Mouse (Mus musculus) embryonic fibroblast, embryonic 13.5 days (primary cell): ENCODE measurements around the gene Bdp1. TPM values are rescaled to one million over a fixed set of nuclear protein-coding genes. Genes with fewer than 3 reads are reported as not detected.
"Not testable (repeated sequence)": the region's sequence is repeated elsewhere in the genome, so short reads cannot be mapped to it uniquely, and the experiment has no call there.

Experiments used
- H3K27ac ChIP-seq: 2 replicates; pipeline ENCODE4 v1.5.1; 2012; ENCODE audit warnings: low read length, control low read depth, inconsistent platforms; ENCODE audit not compliant: insufficient read depth
- H3K4me1 ChIP-seq: 2 replicates; pipeline ENCODE4 v1.6.1; 2011; ENCODE audit warnings: low read length; ENCODE audit not compliant: control insufficient read depth, insufficient read depth
- H3K4me3 ChIP-seq: 2 replicates; pipeline ENCODE4 v1.5.1; 2011; ENCODE audit warnings: mild to moderate bottlenecking, control low read depth, low read length; ENCODE audit not compliant: insufficient read depth
- CTCF ChIP-seq: IDR thresholded peaks from 2 replicates; pipeline ENCODE4 v1.5.1; 2011; ENCODE audit warnings: mild to moderate bottlenecking, control low read depth, low read length, moderate library complexity, borderline replicate concordance; ENCODE audit not compliant: insufficient read depth
- POLR2A ChIP-seq: IDR thresholded peaks from 2 replicates; pipeline ENCODE4 v1.6.1; 2011; ENCODE audit warnings: low read depth, mild to moderate bottlenecking, control low read depth, low read length, moderate library complexity
- polyA plus RNA-seq: library from polyadenylated mRNA; stranded (reverse); fragments of >200 nt; gene quantifications from 2 replicates; pipeline ENCODE4 v1.2.4, GENCODE M21; 2011; ENCODE audit warnings: low read depth; ENCODE audit not compliant: missing spikeins, insufficient read length

The Bdp1 gene
- polyA plus RNA-seq, 1 experiment, result 27.0 TPM

- TF ChIP-seq POLR2A, result no peak
- TF ChIP-seq CTCF, result no peak
- Histone ChIP-seq H3K4me1 (peaks cover 6% of the 10 kb centered on the region), H3K4me3 (peak overlapping the region; percentile 100)
These were observed 715 bp downstream of the Bdp1 start for GRCm38 (mm10) chr13:100103052-100103658.

GRCm38 (mm10) chr13:100098808-100099207, 5.1 kb downstream of the Bdp1 start:
- Histone ChIP-seq H3K4me1 (peaks cover 4% of the 10 kb centered on the region), H3K27ac (no peak overlapping the region), H3K4me3 (no peak overlapping the region)
- no peak for TF ChIP-seq POLR2A
- TF ChIP-seq CTCF, result no peak

More at GRCm38 (mm10) chr13:100103052-100103658, 715 bp downstream of the Bdp1 start:
- H3K27ac ChIP-seq, result peak overlapping the region; percentile 8; the same call in 1 of the 2 replicates

- no peak for TF ChIP-seq POLR2A
- TF ChIP-seq CTCF, result no peak
- no peaks in the 10 kb centered on the region for H3K4me1 ChIP-seq
- H3K4me3 ChIP-seq, result no peak overlapping the region
- H3K27ac ChIP-seq, result no peak overlapping the region
These were observed 32.4 kb downstream of the Bdp1 start for GRCm38 (mm10) chr13:100071473-100071872.

DNA sequence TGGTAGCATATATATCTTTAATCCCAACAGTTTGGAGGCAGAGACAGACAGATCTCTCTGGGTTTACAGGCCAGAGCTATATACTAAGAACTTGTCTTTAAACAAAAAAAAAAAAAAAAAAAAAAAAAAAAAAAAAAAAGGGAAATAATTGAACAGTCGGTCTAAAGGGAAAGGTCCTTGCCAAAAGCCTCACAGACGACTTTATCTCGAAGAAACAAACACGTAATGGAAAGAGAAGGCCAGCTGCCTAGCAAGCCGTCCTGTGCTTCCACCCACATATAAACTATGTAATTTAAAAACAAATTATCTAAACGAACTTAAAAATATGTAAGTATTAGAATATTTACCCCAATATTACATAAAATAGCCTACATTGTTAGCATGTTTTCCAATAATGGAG, 36.0 kb downstream of the Bdp1 start:
- TF ChIP-seq CTCF (no peak), POLR2A (no peak)
- Histone ChIP-seq H3K27ac (no peak overlapping the region), H3K4me3 (no peak overlapping the region), H3K4me1 (no peaks in the 10 kb centered on the region)

DNA sequence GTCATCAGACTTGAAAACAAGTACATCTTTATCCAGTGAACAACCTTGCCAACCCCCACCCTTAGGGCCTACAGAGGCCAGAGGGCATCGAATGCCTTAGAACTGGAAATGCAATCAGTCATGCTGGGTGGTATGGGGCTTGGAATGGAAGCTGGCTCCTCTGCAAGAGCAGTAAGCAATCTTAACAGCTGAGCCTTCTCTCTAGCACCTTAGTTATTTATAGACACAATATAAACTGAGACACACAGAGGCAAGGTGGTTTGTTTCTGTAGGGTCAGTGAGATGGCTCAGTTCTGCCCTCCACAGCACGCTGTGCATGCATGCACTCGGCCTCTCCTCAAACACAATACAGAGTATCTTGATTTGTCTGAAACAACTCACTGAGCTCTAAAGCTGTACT, 39.9 kb downstream of the Bdp1 start:
- no peak for TF ChIP-seq POLR2A
- no peak for TF ChIP-seq CTCF
- Histone ChIP-seq H3K4me1 (no peaks in the 10 kb centered on the region), H3K27ac (no peak overlapping the region), H3K4me3 (no peak overlapping the region)

DNA sequence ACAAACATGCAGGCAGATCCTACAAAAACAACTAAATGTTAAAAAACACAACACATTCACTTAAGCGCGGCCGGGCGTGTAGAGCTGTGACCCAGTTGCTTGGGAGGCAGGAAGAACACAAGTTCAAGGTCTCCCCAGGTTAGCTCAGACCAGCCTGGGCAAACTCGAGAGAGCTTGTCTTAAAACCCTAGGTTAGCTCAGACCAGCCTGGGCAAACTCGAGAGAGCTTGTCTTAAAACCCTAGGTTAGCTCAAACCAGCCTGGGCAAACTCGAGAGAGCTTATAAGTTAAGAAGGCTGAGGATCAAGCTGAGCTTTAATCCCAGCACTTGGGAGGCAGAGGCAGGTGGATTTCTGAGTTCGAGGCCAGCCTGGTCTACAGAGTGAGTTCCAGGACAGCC, 46.1 kb downstream of the Bdp1 start:
- not testable (repeated sequence) for H3K4me1 ChIP-seq, H3K4me3 ChIP-seq, H3K27ac ChIP-seq

DNA sequence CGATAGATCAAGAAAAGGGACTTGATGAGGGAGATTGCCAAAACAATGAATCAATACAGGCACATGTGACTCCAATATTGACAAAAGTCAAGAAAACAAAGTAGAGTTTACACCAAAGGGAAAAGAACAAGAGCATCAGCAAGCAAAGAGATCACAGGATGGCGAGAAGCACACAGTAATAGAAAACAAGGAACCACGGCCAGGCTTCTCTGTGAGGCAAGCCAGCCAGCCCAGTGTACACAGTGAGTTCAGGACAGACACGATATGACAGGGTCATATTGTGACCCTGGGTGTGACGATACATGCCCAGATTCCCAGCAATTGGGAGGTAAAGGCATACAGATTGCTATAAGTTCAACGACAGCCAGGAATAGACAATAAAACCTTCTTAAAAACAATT, 77.9 kb downstream of the Bdp1 start:
- Histone ChIP-seq H3K27ac (no peak overlapping the region), H3K4me3 (no peak overlapping the region), H3K4me1 (no peaks in the 10 kb centered on the region)
- TF ChIP-seq CTCF (no peak), POLR2A (no peak)

- TF ChIP-seq CTCF (no peak), POLR2A (no peak)
- no peak overlapping the region for H3K27ac ChIP-seq
- H3K4me3 ChIP-seq, result no peak overlapping the region
- no peaks in the 10 kb centered on the region; the same call in 1 of the 2 replicates for H3K4me1 ChIP-seq
These were observed 87.0 kb downstream of the Bdp1 start for GRCm38 (mm10) chr13:100016891-100017290.

DNA sequence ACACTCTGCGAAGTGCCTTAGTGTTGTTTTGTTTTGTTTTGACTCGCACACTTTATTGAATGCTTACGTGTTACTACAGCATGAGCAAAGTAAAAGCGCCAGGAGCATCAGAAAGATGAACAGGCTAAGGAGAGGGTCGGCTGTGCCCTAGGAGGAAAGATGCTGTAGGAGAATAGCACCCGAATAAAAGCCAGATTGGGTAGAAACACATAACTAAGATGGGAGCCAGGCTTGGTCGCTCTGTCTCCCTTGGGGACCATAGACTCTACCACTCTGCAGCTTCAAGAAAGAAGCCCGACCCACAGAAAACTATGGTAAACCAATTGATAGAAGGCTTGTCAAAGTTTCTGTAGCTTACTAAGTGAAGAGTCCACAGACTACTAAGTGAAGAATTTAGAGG, 87.9 kb downstream of the Bdp1 start:
- Histone ChIP-seq H3K4me3 (peak overlapping the region; percentile 23), H3K4me1 (no peaks in the 10 kb centered on the region; the same call in 1 of the 2 replicates), H3K27ac (peak overlapping the region; percentile 2; the same call in 1 of the 2 replicates)
- TF ChIP-seq POLR2A (no peak), CTCF (no peak)

DNA sequence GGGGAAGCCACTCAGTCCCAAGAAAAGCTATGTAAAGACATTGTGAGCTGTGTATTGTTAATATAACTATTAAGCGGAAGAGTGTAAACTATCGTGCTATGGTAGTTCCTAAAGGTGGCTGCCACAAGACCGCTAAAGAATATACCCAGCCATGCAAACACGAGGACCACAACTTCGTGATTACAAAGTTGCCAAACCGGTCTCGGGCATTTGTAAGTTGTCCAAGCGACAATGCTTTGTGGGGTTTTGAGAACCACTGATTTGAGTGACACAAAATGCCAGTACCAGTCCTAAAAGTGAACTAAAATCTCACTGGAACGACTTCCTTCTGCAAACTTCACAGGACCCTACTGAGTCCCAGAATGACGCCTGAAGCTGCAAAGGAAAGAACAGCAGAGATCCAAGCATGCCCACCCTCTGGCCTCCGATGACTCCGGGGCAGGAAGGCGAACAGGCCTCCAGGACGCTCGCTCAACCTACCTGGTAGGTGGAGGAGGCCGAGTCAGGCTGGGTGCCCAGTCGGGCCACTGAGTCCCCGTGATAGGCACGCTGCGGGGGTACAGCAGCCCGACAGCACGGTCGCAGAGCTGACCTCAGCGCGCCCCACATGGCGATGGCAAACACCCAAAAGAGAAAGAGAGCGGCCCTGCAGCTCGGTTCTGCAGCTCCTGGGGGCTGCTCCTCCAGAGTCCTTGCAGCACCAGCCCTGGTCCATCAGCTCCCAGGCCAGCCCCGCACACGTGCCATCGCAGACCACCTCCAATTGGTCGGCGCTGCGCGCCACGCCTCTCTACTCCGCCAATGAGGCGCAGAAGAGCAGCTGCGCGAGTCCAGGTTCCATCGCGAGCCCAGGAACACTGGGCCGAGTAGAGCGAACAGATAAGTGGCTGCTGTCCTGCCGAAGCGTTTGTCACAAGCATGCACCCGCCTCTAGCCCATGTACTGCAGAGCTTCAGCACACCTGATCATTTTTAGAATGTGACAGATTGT, 88.7 kb downstream of the Bdp1 start, which contains the start of gene Mccc2:
Gene Mccc2, minus strand, starts transcription at position 734 of the 990 bp plus-strand sequence.
- peak within 1 kb of the TSS; percentile 67 for H3K4me3 ChIP-seq
- no peak for TF ChIP-seq CTCF
- peak; percentile 88 for TF ChIP-seq POLR2A
- peak within 1 kb of the TSS; percentile 2; the same call in 1 of the 2 replicates for H3K27ac ChIP-seq
- H3K4me1 ChIP-seq, result no peaks in the 10 kb centered on the region; the same call in 1 of the 2 replicates
